Mouse (Mus musculus) gastrocnemius, postnatal 14 days (tissue): ENCODE data around the gene Pramef25. TPM values are rescaled to one million over a fixed set of nuclear protein-coding genes. Genes with fewer than 3 reads are reported as not detected.
"Not testable (repeated sequence)": the region's sequence is repeated elsewhere in the genome, so short reads cannot be mapped to it uniquely, and the experiment has no call there.

Experiments
- DNase-seq: peaks from one replicate; pipeline ENCODE4 v3.0.0; 2021; ENCODE audit warnings: mixed read lengths
- intact Hi-C: fragments of 180-260 bp; cut with DNase I; formaldehyde crosslinking; loops from one replicate; pipeline ENCODE4 v1.15.1; 2025; ENCODE audit warnings: low total_unique reads
- long read RNA-seq, 2 experiments: library from polyadenylated mRNA; stranded (forward); transcript quantifications; one replicate each; pipeline ENCODE4 v2.0.0; 2021
- total RNA-seq, 2 experiments: library from RNA; stranded (reverse); gene quantifications; 2 replicates each; pipeline ENCODE4 v1.2.3; 2021

The Pramef25 gene
- total RNA-seq: not detected
- long read RNA-seq, experiment 1: 0 reads
- long read RNA-seq, experiment 2: 0 reads

DNA sequence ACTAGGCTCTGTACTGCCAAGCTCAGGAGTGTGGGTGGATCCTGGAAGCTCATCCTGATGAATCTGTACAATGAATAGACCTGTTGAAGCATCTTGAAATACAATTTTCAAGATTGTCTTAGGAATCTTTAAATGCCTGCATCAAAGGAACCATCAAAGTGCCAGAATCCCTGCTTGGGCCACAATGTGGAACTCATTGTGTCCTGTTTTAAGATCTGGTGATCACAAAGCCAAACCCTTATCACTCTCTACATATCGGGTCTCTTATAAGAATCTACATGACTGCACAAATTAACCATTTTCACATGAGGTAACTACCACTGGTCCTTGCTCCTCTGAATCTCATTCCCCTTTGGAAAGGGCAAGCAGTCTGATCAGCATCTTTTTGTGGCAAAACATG, at the start of gene Pramef25:
Pramef25 (minus strand) TSS at position 101 of the 400 bp plus-strand sequence.
- intact Hi-C loops, DNase-seq: not testable (repeated sequence)

DNA sequence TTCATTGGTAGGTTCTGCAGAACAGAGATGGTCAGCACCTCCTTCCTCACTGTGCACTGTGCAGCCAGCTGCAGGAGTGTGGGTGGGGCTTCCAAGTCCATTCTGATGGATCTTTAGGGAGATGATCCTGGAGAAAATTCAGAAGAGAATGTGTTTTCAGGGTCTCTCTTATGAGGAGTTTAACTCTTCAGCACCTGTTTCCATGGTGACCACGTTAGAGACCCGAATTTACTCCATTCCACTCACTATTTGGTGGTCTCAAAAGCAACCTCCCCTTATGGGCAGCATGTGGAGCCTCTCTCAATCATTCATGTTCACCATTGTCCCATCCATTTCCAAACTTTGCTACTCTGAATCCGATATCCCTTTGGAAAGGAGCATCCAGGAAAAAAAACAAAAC, 43.5 kb upstream of the Pramef25 start, which contains the start of gene Pramef17:
Pramef17 (minus strand) TSS at position 101 of the 400 bp plus-strand sequence.
- intact Hi-C loops, DNase-seq: not testable (repeated sequence)

DNA sequence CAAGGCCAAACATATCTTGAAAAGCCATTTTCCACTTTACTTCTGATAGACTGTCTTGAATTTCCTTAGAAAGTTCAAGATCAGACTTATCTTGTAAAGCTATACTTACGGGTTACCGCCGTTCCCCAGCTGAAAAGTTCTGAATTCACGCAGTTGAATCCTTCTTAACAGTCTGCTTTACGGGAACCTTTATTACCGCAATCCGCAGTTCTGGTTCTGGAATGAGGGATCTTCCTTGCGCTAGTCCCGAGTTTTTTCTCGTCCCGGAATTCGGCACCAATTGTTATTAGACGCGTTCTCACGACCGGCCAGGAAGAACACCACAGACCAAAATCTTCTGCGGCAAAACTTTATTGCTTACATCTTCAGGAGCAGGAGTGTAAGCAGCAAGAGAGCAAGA, 37.3 kb upstream of the Pramef25 start:
- intact Hi-C loops: not testable (repeated sequence)
- peak; percentile 37 for DNase-seq

DNA sequence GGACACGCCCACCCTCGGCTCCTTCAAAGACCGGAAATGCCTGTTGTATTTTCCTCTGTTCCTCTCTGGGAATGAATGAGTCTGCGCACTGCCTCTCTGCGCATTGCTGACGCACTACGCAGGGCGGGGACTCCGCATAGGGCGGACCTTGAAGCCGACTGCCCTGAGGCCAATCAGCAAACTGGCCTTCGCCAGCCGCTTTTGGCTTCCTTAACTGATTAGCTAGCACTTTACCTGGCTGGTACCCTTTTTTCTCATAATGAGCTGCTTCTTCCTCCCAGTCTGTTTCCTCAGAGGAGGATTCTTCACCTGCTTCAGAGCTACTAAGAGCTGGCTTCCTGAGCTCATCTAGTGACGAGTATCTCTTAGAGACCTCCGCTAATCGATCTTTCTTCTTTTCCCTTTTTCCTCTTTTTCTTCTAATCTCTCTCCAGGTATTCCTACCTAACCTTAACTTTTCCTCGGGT, 36.7 kb upstream of the Pramef25 start:
- intact Hi-C loops, DNase-seq: not testable (repeated sequence)

DNA sequence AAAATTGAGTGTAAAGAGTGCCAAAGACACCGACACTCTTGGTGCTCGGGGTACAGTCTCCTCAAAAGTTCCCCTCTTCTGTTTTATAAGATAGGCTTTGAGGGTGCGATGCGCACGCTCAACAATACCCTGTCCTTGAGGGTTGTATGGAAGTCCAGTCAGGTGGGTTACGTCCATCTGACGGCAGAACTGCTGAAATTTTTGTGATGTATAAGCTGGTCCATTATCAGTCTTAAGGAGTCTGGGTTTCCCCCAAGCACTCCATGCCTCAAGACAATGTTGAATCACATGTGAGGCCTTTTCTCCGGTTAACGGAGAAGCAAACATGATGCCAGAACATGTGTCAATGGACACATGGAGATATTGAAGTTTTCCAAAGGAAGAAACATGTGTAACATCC, 34.9 kb upstream of the Pramef25 start:
- intact Hi-C loops: not testable (repeated sequence)
- DNase-seq: peak; percentile 3

DNA sequence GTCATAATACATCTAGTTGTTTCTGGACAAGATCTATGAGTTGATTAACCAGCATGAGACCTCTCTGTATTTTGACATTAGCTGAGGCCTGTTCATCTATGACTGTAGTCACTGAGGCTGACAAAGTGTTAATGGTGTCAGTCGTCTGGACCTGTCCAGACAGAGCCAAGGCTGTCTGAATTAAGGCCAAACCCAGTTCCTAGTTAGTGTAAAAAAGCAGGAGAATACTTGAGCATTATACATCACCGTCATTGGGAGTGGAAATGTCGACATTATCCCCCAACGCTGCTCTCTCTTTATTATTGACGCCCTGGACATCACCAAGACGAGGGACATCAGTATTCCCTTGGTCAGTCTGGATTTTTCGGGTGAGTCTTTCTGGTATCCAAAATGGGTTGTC, 34.3 kb upstream of the Pramef25 start:
- intact Hi-C loops, DNase-seq: not testable (repeated sequence)

DNA sequence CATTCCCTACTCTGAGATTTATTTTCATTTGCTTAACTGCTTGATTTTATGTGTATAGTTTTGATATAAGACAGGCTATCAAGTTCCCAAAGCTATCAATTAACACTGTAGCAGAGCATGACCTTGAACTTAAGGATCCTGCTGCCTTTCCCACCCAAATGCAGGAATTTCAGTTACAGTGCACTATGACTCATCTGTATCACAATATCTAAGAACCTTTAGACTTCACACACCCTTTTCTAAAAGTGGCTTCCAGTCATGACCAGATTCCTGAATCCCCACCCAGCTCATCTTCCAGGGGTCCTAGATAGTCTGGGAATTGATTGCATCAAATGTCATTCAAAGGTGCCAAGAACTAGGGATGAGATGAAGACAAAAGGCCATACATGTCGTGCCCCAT, 32.6 kb upstream of the Pramef25 start:
- intact Hi-C loops, DNase-seq: not testable (repeated sequence)

DNA sequence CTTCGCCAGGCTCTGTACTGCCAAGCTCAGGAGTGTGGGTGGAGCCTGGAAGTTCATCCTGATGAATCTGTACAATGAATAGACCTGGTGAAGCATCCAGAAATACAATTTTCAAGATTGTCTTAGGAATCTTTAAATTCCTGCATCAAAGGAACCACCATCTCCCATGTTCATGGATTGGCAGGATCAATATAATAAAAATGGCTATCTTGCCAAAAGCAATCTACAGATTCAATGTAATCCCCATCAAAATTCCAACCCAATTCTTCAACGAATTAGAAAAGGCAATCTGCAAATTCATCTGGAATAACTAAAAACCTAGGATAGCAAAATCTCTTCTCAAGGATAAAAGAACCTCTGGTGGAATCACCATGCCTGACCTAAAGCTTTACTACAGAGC, 16.0 kb upstream of the Pramef25 start, which contains the start of gene Gm13101:
Gm13101 (minus strand) TSS at position 101 of the 400 bp plus-strand sequence.
- DNase-seq, intact Hi-C loops: not testable (repeated sequence)

DNA sequence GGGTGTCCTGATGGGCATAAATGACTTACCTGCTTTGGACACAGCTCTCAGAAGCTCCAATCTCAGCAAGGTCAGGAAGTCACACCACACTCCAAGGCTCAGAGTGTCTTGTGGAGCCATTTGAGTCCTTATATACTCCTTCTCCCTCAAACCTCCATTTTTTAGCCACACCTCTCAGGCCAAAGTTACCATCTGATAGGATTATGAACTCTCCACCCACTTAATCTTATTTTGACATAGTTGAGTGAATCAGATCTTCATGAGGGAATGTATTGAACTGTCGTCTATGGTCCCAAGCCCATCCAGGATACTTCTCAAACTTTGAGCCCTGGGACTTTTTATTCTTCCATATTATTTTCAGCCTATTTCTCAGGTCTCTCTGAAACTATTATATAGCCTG, 50.5 kb downstream of the Pramef25 start, which contains the start of gene Pramef6:
Pramef6 (minus strand) TSS at position 101 of the 400 bp plus-strand sequence.
- DNase-seq, intact Hi-C loops: not testable (repeated sequence)

Other genes starting within 250 kb of the Pramef25 start
- gene Gm13089, start 248.3 kb downstream of the Pramef25 start, total RNA-seq: not detected
- gene Gm13078, start 231.6 kb downstream of the Pramef25 start, total RNA-seq: not detected
- not detected for gene Gm13023, start 161.7 kb downstream of the Pramef25 start, total RNA-seq
- gene Gm13084, start 134.9 kb downstream of the Pramef25 start, total RNA-seq: not detected
- not detected for gene Gm13103, start 104.5 kb downstream of the Pramef25 start, total RNA-seq
- gene Pramef6, start 50.6 kb downstream of the Pramef25 start, total RNA-seq: not detected
- gene Gm13101, start 15.9 kb upstream of the Pramef25 start, total RNA-seq: not detected
- not detected for gene Pramef17, start 43.4 kb upstream of the Pramef25 start, total RNA-seq
- gene Pramel4, start 108.1 kb upstream of the Pramef25 start, total RNA-seq: not detected
- not detected for gene Gm13102, start 155.5 kb upstream of the Pramef25 start, total RNA-seq
- gene Oog3, start 211.6 kb upstream of the Pramef25 start, total RNA-seq: not detected
- not detected for gene Oog2, start 239.7 kb upstream of the Pramef25 start, total RNA-seq